Mouse (Mus musculus) erythroid progenitor cell, adult 5-6 weeks (primary cell): ENCODE measurements around the gene Stk32c. TPM values are rescaled to one million over a fixed set of nuclear protein-coding genes. Genes with fewer than 3 reads are reported as not detected.
A peak's percentile ranks its signal among the peaks of the same experiment; 100 is the strongest.

Experiments
- ATAC-seq: replicated peaks from 2 replicates; pipeline ENCODE4 v1.8.0; 2016; ENCODE audit warnings: moderate number of reproducible peaks, mild to moderate bottlenecking, moderate TSS enrichment, inconsistent platforms; ENCODE audit not compliant: poor library complexity, low FRiP score, severe bottlenecking
- total RNA-seq, 2 experiments: library from RNA; stranded (forward) in 1 of 2; stranded (reverse) in 1 of 2; fragments of 150-400 nt in 1 of 2; fragments of 186-747, 209-891 nt in 1 of 2; gene quantifications; 2 replicates each; pipeline versions ENCODE4 v1.2.3 to v1.2.4; 2015 to 2017; ENCODE audit warnings: low replicate concordance in 2 of 2

Gene Stk32c
- not detected in 2 replicates for total RNA-seq (2015; ENCODE audit: low replicate concordance)
- total RNA-seq (2017; ENCODE audit: low replicate concordance) = not detected in 2 replicates

DNA sequence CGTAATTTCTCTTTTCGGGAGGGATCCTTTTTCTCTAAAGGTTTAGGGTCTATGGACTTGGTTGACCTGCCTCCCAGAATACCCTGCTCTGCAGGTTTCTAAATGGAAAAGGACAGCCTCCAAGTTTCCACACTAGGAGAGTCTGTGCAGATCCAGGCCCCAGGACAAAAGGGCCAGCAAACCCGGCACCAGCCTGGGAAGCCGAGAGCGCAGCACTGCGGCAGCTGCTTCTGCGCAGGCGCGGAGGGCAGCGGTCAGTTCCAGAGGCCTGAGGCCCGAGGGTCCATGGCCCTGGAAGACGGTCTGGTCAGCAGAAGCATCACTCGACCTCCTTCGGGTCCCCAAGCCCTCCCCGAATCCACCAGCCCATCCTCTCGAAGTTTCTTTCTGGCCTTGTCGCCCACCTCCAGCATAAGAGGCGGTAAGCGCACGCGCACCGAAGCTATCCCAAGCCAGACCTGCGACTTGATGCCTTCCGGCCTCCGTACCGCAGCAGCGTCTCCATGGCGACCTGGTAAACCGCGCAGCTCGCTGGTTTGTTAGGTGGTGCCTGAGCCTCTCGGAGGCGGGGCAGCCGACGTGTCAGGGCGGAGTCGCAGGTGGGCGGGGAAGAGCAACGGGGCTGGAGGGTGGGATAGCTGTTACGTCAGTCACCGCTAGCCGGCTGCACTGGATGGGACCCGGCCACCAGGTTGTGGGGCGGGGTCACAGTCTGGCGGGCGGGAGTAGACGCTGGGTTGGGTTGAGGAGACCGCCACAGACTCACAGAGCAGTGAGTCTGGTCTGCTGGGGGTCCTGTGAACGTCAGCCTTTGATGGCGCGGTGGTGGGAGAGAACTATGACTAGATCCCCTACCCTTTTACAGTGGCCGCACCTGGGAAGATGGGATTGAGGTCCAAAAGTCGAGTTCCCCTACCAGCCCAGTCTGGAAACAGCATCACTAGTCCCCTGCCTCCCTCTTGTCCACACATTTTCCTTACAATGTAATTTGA is at the start of gene Stk32c, which contains the start of gene Lrrc27:
Stk32c (minus strand) TSS at position 554 of the 992 bp plus-strand sequence.
Lrrc27 (plus strand) TSS at position 235 of the 992 bp plus-strand sequence.
- peak; percentile 94 for ATAC-seq

DNA sequence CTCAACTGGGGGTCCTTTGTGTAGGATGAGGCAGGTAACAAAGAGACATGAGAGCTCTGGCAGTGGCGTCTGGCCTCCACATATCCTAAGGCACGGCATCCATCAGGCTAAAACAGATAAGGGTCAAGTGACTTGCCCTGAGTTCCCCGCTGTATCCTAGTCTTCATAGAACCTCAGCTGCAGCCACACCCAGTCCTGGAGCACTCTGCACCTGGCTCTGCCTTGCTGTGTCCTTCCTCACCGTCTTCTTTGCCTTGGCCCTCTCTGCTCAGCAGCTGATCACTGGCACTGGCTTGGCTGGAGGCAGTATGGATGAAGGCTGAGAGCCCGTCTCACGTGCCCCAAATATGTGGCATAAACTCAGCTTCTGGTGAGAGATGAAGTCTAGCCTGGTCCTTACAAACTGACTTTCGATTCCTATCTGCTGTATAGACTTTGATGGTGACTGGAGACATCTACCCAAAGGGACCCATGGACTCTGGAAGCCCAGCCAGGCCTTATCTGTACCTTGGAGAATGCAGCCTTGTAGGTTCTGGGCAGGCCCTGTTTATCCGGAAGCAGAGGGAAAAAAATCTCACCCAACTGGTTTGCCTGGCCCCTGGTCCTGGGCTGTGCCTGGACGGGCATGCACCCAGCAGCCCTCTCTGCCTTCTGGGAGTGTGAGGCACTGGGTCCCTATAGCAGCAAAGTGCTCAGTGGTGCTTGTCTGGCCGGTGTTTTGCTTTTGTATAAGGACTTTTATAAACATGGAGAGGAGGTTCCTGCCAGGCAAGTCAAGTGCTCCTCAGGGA is 44.8 kb upstream of the Stk32c start:
- ATAC-seq = no peak

DNA sequence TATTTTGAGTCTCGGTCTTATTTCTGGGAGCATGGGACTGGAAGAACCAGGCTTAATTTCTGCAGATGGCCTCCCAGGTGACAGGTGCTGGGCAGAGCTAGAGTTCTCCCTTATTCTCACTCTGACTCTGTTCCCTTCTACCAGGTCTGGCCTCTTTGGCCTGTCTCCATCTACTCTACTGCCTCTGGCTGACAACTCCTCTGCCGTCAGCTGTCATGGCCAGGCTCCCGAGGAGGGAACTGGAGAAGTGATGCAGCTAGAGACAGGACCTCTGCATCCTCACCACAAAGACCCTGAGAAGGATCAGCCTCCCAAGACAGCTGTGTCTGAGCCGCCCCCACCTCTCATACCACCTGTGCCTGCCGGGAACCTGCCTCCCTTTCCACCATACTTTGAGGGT is 41.5 kb upstream of the Stk32c start:
- no peak for ATAC-seq

DNA sequence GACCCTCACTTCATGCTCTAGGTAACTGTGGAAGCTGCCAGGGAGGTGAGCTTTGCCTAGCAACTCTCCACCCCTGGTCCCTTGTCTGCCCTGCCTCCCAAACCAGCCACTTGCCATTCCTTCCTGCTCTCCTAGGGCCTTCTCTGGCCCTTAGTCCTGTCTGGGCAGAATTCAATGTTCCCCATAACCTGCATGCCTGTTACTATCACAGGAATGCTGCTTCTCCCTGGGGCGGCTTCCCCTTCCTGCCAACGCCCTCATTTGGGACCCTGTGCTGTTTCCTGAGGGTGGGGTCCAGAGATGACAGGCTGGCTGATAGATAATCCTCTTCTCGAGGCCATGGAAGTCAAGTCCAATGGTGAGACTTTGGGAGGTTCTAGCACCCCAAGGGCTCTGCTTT is 40.4 kb upstream of the Stk32c start:
- ATAC-seq = no peak

DNA sequence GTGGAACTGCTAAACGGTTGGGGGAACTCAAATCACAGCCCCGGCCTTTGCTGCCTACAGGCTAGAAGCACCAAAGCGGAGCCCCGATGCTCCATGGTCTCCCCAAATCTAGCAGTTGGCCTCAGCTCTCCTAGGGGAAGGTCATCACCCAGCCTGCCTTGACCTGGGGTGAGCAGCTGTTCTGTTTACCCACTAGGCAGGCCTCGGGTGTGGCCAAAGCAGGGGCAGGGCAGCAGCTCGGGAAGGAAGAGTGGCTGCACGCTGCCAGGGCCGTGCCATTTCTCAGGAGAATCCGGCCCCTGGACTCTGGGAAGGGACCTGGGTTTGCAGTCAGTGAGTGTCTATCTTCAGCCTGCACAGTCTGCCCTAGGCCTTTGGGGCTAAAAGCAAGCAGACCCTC is 39.9 kb upstream of the Stk32c start:
- ATAC-seq = no peak

DNA sequence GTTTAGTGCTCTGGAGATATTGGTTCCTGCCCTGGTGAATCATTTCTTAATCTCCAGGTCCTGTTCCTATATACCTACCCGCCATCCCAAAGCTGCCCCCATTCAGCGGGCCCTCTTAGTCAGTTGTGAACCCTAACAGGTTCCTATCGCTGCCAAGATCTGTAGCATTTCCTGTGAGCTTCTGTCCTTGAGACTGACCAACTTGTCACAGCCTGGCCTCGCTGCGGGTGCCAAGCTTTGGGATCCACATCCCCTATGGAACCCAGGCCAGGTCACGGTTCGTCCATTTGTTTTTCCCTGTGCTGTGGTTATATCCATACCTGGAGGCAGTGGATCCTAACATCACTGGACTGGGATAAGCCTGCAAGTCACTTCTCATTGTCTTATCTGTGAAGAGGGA is 39.5 kb upstream of the Stk32c start:
- no peak for ATAC-seq

DNA sequence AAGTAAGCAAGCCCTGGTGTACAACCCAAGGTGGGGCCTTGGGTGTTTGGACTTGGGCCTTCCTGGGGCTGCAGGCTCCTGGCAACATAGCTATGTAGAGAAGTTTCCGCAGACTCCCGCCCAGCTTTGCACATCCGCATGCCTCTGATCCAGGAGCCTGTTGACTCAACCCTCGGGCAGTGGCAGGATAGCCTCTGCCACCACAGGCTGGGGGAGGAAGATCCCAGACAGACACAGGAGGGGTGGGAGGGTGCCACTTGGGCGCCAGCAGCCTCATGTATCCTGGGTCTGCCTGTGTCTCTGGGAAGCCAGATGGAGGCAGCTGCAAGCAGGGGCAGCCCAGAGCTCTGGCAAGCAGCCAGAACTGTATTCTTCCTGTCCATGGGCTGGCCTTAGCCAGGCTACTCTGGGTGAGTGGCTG is 38.8 kb upstream of the Stk32c start:
- no peak for ATAC-seq

DNA sequence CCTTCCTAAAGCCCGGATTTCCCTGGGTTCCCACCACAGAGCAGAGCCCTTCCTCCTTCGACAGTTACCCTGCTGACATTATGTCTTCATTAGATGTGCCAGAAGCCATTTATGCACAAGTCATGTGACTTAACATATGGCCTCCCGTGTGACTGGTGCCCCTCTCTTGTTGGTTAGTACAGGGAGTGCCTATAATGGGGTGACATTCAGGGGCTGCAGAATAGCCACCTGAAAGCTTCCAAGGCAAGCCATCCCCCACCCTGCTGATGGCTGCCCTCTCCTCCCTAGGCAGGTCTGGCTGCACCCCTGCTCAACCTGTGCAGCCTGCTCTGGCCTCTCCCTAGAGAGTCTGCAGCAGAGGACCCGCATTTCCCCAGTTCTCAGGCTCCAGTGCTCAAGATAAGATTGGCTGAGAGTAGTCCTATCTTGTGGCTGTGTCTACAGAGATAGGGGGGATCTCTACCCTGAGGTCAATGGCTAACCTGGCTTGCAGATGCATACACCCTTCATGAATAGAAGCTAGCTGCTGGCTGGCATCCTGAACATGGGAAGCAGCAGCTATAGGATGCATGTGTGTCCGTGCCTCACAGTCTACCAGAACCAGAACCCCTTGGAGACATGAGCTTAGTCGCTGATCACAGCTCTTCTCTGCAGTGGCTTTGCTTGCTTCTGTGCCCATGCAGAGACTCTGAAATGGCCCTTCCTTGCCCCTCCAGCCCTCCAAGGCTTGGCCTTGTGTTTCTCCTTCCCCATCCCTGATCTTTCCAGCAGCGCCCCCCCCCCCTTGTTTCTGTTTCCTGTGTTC is 36.5 kb upstream of the Stk32c start:
- ATAC-seq = no peak

DNA sequence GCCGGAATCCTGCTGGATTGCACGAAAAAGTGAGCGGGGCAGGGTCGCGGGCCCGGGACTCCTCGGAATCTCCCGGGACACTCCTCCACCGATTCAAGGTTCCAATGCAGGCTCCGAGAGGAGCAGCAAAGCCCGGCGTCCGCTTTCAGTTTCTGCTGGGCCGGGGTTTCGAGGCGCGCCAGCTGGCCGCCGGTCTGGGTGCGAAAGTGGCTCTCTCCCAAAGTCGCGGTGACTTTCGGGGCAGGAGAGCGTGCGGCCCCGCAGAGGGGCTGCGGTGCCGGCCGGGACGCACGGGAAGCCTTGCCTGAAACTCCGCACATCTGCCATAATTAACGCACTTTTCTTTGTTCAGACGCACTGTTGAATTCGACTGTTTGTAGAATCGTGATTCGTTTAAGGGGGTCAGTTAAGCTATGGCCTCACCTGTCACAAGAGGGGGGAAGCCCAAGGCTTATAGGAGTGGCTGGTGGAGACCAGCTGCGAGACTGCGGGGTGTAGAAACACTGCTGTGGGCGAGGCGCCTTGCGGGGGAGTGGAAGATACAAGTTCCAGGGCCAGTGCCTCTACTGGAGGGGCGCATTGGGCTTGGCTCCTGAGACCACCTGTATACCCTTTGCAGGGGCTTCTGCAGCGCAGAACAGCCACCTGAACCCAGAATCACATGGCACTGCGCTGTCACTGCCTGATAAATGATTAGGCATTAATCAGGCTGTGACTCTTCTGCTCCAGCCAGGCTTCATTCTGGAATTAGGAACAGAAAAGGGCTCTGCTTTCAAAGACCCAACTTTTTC is 35.7 kb upstream of the Stk32c start:
- no peak for ATAC-seq

DNA sequence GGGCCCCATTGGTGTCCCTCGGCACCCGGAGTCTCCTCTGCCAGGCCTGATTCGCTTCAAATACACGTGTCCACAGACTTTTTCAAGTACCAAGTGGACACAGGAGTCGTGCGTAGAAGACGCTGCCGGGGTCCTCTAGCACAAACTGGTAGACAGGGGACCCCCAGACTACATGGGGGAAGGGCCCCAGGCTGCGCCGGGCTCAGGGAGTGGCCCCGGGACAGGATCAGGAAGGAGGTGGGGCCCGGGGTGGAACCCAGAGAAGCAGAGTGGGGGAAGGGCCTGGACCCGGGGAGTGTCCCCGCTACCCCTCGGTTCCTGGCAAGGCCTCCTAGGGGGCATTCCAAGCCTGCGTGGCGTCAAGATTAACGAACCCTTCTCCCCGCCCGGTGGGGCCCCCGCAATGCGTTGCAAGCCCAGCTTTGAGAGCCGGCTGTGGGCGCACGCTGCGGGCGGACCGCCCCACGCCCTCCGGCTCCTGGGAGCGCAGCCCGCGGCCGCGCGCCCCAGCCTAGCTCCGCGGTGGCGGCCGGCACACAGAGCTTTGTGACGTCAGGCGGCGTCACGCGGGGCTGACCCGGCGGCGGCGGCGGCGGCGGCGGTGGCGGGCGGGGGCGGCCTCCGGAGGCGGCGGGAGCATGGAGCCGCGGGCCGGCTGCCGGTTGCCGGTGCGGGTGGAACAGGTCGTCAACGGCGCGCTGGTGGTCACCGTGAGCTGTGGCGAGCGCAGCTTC is 34.9 kb upstream of the Stk32c start, which contains the start of gene Pwwp2b:
Pwwp2b (plus strand) TSS at position 602 of the 734 bp plus-strand sequence.
- ATAC-seq = no peak

DNA sequence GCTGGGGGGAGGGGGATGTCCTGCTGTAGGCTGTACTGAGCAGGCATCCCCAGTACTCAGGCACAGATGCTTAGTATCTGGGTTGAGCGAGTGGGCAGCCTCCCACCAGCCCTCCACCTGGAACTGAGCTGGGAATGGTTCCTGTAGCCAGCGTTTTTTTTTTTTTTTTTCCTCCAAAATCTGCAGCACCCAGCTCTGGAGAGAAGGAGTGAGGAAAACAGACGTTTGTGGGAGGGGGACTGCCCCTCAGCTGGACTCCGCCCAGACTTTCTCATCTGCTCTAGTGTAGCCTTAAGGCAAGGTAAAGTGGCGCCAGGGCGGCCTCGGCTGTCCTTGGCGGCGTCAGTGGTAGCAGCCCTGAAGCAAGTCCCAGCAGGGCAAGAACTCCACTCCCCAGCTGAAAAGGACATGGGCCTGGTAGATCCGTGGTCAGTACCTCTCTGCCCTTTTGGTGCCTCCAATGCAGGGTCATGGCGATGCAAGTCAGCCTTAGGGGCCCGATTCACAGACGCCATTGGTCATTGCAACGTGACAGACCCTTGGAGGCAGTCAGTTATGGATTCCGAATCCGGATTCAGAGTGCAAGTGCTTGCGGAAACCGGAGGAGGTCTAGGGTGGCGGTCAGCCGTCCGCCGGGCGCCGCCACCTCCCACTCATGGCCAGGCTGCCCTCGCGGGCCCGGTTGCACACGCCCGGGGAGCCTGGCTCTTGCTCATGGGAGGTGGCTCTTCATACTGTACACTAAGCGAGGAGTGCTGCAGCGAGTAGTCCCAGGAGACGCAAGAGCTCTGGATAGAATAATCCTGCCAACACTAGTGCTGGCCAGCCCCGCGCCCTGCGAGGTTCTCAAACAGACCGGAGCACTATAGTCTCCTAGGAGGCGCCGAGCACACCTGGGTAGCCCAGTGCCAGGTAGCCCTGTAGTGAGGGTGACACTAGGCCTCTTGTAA is 34.1 kb upstream of the Stk32c start:
- no peak for ATAC-seq

DNA sequence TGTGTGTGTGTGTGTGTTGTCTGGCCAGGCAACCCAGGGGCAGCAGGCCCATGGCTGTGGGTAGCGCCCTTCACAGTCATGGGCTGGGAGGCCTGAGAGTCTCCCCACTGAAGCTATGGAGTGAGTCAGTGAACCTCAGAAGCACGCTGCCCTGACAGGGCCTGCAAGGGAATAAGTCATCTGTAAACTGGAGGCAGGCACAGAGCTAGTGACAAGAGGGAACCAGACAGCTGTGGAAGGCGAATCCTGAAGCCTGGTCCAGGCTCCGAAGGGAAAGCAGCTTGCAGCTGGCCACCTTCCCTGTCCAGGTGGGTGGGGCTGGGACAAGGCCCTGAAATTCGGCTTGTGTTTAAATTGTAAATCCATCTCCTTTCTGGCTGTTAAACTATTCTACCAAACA is 33.0 kb upstream of the Stk32c start:
- ATAC-seq = no peak

DNA sequence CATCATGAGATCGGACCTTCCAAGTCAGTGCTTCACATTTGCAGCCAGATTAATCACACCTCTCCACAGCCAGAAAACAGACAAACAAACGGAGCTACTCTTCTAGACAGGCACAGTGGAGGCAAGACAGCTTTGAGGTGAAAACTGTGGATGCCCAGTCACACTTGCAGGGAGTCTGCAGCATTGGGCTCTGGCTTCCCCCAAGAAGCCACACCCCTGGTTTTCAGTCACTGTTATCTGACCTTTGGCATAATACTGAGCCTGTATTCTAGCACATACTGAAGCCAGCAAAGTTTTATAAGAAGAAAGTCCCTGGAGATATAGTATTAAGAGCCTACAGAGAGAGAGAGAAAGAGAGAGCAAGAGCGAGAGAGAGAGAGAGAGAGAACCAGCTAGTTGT is 26.3 kb upstream of the Stk32c start:
- ATAC-seq = no peak

DNA sequence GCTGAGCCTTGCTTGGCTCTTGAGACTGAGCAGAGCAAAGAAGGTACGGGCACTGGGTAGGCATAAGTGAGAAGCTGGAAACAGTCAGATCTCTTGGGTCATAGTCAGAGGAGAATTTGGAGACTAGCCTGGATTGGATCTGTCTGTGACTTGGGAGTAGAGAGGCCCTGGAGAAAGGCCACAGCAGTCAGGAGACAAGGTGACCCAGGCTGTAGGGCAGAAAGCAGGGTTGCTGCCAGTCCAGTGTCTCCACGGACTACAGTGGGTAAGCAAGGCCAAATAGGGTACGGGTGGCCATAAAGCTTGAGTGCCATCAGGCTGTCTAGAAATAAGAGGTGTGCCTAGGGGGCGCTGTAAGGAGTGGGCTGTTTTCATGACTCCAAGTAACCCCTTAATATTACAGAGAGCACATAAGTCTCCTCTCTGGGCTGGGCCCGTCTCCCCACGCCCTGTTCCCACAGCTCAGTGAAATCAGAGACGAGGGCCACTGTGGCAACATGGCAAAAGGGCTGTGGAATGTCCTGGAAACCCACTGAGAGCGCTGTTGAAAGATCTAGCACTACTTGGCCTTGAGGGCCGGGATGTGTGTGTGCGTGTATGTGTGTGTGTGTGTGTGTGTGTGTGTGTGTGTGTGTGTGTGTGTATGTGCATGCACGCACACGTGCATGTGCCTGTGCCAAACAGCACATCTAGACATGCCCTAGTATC is 22.7 kb upstream of the Stk32c start:
- no peak for ATAC-seq

DNA sequence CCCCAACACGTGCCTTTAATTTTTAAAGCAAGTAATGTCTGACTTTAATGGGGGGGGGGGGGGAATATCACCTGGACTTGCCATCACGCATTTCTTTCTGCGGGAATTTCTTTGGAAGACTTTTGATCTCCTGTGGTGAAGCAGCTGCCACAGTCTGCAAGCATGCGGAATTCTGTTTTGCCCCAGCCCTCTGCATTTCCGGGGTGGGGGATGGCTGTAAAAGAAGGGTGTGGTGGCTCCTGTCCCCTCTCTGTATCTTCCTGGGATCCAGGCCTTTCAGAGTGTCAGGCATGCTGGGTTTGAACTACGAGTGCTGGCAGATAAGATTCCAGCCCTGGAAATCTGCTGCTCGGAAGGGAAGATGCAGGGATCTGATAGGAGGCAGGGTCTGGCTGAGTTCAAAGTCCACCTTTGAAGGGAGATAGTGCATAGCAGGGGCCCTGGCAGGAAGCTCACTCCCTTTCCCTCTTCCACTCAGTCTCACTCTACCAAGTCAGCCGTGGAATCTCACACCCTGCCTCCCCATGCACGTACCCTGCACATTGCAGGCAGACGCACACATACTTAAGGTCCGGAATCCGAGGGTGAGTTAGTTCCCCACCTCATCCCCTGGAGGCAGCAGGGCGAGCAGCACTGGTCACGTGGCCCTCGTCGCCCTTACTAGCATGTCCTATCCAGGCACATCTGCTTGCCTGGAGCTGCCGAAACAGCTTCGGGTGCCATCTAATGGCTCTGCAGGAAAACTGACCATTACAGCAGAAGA is 21.5 kb upstream of the Stk32c start:
- no peak for ATAC-seq

DNA sequence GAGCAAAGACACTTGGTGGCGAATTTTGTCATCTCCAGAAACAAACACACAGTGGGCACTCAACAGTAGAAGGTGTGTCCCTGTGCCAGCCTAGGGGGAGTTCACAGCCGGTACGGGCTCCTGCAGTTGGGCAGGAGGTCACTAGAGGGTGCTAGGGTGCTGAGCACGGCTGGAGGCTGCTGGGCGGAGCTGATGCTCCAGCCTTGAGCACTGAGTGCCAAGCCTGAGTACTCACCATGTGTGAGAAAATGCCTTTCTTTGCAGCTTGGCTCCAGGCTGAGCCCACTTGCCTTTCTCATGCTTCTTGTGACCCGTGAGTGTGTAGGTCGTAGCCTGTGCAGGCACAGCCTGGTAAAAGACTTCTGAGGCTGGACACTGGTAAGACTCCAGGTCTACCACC is 20.6 kb upstream of the Stk32c start:
- peak; percentile 58 for ATAC-seq
